Mouse (Mus musculus): ENCODE data around the gene Rps6ka5.

Gene Rps6ka5

DNA sequence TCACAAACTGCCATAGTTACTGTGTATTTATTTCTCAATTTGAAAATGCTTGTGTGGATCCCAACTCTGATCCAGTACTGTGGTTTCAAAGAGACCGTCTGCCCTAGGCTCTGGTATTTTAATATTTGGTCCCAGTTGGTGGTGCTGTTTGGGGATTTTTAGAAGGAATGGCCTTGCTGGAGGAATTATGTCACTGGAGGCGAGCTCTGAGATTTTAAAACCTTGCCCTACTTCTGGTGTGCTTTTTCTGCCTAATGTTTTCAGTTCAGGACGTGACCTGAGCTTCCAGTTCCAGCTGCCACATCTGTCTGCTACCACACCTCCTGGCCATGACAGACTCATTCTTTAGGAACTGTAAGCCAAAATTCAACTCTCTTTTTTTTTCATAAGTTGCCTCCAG lies 121.2 kb downstream of the Rps6ka5 start:
- DNase-seq (ENCODE audit: extremely low read depth, low read depth) = no peak

DNA sequence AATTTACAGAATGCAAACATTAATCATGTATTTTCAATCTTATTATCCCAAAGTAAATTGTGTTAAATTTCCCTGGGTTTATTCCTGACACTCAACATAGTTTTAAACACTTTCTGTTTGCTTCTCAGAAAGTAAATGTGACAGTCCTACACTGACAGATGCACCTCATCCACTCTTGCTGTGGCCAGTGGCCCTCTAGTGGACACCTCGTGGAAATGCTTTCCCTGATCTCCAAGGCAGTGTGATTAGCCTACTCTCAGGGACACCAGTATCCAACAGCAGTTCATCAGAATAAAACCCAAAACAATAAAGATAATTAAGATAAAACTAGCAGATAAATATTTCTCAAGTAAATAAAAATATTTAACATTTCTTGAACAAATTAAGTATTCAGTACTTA lies 122.2 kb downstream of the Rps6ka5 start:
- peak; percentile 34 for DNase-seq (ENCODE audit: extremely low read depth, low read depth)

DNA sequence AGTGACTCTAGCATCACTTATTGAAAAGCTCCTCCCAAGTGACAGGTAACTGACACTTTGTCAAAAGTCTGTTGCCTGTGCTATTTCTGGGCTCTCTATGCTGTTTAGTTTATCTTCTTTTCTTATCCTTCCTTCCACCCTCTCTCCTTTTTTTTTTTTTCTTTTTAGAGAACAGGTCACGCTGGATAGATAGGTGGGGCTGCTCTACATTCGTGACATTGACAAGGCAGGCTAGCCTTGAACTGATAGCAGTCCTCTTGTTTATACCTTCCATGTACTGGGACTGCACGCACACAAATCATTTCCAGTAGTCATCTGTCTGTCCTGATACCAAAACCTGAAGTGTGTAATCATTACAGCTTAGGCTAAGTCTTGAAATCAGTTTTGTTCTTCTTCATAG lies 132.1 kb downstream of the Rps6ka5 start:
- no peak for DNase-seq (ENCODE audit: extremely low read depth, low read depth)

DNA sequence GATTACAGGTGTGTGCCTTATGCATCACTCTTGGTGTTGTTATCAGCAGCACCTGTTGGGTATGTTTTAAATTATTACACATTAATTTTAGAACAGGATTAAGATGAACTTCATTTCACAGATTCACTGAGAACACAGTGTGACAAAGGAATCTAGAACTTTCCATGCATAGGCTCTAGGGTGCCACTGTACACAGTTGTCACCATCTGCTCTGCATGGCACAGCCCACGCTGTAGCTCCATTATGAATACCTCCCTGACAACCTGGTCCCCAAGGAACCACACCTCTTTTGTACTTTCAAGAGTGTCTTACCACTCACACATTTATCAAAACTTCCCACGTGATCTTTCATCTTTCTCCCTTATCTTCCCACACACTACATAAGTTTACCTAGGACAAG lies 140.2 kb downstream of the Rps6ka5 start:
- DNase-seq (ENCODE audit: extremely low read depth, low read depth) = no peak

DNA sequence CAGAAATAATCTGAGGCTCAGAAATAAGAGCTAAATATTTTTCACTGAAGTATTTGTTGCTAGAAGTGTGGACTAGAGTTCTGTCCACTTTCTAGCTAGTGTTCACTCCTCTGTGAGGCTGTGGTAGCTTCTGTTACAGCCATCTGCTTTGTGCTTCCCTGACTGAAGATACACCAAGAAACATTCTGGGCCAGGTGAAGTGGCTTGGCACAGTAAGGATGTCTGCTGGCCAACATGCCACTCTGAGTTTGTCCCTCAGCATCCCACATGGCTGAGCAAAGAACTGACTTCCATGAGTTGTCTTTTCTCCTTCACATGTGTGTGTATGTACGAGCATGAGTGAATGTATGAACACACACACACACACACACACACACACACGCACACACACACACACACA lies 147.6 kb downstream of the Rps6ka5 start:
- DNase-seq (ENCODE audit: extremely low read depth, low read depth) = no peak

DNA sequence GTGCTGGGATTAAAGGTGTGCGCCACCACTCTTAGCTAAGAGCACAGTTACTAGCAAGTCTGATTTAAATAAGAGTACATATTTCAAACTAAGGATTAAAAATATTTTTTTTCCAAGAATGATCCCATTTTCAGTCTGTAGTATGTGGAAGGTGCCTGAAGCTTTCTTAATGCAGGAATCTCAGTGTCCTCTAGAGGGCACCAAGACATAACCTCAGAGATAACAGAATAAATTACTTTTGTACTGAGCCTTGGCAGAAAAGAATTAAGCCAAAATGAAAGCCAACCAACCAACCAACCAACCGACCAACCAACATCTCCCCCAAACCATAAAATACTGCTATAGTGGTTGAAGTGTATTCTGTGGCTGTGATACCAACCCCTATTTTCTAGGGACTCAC lies 148.5 kb downstream of the Rps6ka5 start:
- DNase-seq (ENCODE audit: extremely low read depth, low read depth) = peak; percentile 22

DNA sequence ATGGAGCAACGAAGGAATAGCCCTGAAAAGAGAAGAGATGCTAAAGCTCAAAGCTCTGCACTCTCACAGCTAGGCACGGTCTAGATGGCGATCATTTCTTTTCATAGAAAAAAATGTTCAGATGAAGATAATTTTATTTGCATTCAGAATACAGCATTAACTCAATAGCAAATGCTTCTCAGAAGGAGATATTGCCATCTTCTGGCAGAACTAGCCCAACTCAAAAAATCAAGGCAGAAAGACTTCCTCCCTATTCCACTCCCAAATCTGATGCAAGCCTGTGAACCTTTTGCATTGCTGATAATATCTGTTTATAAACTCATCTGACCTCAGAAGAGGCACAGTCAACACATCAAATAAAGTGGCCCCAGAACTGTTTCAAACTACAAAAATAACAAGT lies 151.0 kb downstream of the Rps6ka5 start:
- DNase-seq (ENCODE audit: extremely low read depth, low read depth) = no peak

DNA sequence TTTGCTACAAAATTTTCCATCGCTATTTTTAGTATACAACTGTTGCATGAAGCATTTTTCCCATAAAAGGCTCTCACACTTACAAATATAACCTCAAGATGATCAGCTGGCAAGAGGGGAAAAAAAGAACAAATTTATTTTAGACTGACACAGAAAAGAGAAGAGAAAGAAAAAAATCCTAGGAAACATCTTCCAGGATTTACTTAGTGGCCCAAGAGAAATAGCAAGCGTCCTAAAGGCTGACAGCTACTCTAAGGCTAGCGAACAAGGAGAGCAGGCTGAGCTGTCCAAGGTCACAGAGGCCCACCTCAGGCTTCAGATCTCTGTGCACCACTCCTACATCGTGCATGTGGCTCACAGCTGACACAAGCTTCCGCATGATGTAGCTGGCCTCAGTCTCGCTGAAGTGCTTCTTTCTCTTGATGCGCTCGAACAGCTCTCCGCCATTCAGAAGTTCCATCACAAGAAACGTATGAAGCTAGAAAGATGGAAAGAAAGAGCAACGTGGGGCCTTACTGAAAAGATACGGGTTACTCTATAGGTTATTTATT lies 156.2 kb downstream of the Rps6ka5 start:
- no peak for DNase-seq (ENCODE audit: extremely low read depth, low read depth)

DNA sequence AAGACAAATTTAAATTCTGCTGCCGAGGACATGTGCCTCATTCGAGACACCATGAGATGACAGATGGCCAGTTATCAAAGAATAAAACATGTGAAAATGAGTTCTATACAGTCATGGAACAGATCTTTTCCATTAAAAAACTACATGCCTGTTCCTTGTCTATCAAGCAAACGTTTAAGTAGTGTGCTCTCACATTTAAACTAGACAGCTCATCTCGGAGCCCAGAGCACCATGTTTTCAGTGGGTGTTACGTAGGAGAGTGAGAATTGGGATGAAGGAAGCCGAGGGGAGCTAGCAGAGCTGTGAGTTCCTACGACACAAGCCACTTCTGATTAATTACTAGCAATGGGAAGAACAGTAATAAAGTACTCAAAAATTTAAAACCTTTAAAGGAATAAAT lies 158.0 kb downstream of the Rps6ka5 start:
- DNase-seq (ENCODE audit: extremely low read depth, low read depth) = no peak

DNA sequence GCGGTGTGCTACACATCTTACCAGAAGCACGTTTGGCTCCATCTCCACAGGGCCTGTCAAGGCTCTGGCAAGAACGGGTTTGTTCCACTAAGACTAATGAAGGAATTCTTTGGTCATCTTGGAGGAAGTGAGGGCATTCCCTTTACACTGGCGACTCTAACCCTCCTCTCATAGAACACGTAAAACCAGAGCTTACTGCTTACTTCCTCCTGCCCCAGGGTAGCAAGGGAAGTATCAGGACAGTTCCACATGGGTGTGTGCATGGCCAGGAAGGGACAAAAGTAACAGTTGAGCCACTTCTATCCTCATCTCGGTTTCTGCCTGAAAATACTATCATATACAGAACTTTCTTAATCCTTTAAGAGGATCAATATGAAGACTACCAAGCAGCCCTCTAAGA lies 158.7 kb downstream of the Rps6ka5 start:
- DNase-seq (ENCODE audit: extremely low read depth, low read depth) = no peak

DNA sequence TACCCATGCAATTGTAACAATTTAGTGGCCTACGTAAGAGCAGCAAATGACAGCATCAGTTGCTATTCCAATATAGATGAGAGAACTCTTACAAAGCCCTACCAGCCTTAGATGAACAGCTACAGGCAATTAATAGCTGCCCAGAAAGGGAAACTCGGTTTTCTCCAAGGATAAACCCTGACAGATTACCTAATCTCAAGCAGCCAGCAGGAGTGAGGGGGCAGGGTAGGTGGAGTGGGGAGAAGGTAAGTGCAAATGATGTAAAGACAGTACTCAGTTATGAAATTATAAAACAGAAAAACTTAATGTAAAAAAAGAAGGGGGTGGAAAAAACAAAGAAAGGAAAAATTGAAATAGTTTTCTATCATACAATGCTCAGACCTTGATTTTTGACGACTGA lies 159.2 kb downstream of the Rps6ka5 start:
- no peak for DNase-seq (ENCODE audit: extremely low read depth, low read depth)

DNA sequence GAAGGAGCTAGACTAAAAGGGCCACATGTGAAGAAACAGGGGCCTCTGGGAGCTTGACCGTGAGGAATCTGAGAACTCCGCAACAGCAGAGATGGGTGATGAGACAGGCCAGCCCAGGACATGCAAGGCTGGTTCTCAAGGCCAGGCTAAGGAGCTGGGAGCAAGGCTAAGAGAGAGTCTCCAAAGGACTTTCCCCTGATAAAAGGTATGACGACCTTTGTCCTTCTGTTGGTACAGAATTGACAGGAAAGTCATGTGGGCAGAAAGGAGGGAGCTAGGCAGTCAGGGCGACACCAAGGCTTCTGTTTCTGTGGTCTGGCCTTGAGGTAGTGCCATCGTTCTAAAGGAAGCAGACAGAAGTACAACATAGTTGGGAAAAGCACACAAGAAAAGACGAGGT lies 173.1 kb downstream of the Rps6ka5 start:
- DNase-seq (ENCODE audit: extremely low read depth, low read depth) = no peak

DNA sequence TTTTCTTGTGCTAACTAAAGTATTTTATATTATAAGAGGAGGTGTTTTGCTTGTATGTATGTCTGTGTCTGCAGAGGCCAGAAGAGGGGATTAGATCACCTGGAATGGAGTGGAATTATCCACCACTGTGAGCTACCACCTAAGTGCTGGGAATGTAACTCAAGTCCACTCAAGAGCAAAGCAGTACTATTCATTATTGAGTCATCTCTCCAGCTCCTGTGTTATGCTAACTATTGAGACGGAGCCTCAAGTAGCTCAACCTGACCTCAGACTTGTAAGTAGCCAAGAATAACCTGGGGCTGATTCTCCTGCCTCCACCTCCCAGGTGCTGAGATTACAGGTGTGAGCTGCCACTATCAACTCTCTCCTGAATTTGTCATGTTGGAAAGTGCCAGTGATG lies 174.8 kb downstream of the Rps6ka5 start:
- no peak for DNase-seq (ENCODE audit: extremely low read depth, low read depth)

DNA sequence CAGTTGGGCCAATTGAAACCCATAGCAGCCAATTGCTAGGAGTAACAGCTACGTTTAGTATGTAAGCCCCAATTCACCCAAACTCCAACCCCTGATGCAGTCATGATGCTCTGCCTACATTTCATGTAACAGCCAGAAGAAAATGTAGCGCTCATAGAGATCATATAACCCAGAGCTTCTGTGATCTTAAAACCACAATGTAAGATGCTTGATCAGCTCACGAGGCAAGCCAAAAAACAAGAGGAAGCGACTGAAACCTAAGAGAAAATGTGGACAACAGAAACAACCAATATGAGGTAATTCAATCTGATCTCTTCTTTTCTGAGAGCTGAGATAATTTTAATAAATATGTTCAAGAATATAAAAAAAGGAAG lies 182.6 kb downstream of the Rps6ka5 start:
- DNase-seq (ENCODE audit: extremely low read depth, low read depth) = no peak

DNA sequence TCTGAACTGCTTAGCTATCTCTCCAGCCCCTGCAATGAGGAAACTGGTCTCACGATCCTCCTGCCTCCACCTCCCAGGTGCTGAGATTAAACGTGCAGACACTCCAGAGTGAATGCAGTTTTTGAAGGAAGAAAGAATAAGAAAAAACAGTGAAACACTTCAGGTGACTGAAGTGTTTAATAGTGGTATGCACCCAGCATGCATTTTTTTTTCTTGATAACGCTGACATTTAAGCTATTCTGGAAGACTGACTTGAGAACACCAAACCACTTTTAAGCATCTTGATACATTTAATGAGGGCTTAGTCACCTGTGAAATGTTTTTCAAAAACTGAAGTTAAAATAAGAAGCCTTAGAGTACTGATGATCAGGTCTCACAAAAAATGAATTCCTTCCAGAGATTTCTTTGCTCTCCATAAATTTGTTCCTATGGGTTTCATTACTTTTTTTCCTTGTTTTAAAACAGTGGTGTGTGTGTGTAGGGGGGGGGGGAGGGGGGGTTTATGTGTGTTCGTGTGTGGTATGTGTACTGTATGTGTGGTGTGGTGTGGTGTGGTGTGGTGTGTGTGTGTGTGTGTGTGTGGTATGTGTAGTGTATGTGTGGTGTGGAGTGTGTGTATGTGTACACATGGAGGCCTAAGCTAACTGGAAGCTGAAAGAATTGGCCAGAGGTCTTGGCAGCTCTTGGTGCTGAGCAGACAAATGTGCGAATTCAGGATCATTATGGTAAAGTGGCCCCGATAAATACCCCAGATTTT lies 183.2 kb downstream of the Rps6ka5 start:
- DNase-seq (ENCODE audit: extremely low read depth, low read depth) = no peak

DNA sequence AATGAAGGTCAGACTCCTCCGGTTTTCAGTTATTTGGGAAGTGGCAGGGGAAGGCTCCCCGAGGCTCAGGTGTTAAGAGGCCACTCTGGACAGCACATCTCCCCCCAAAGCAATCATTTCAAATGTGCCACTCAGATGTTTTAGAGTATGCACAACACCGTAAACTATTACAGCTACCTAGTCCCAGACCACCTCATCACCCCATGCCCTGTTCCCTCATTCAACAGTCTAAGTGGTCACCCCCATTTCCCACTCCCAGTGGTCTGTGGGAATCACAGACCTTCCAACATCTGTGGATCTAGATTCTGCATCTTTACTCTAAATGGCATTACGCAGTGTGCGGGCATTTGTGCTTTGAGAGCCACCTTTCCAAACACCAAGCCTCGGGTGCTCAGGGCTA lies 184.3 kb downstream of the Rps6ka5 start:
- DNase-seq (ENCODE audit: extremely low read depth, low read depth) = no peak

DNA sequence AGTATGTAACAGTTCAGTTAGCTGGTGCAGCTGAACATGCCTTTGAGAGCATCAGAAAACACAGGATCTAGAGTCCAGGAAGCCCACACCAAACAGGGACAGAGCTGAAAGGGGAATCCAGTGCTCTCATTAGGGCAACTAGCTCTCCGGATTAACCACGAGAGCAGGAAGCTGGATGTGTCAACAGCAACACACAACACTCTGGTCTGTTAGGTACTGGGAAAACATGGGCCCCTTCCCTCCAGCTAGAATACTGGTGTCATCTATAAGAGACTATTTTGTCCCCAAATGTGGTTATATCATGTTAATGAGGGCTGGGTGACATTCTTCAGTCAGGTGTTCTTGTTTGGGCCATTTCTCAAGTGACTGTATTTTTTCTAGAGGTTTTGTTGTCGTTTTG lies 184.7 kb downstream of the Rps6ka5 start:
- no peak for DNase-seq (ENCODE audit: extremely low read depth, low read depth)

DNA sequence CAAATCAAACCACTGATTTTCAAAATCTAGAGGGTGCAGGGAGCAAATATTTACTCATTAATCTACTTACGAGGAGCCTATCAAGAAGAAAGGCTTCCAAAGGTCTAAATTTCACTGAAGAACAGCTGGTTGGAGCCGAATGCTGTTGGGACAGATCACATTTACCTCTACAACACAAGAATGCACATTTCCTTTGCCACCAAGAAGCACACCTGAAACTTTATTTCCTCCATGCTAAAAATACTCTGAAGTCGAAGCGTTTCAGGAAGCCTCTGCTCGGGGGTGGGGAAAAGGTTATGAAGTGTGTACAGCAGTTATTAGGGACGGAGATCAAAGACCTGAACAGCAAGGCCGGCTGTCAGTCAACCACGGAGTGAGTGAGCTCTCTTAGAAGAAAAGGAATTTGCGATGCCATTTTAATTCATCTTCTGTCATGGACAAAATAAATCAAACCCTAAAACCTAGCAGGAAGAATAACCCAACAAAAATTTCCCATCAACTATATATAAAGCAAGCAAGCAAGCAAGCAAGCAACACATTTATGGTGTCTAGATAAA lies 187.5 kb downstream of the Rps6ka5 start:
- DNase-seq (ENCODE audit: extremely low read depth, low read depth) = no peak

DNA sequence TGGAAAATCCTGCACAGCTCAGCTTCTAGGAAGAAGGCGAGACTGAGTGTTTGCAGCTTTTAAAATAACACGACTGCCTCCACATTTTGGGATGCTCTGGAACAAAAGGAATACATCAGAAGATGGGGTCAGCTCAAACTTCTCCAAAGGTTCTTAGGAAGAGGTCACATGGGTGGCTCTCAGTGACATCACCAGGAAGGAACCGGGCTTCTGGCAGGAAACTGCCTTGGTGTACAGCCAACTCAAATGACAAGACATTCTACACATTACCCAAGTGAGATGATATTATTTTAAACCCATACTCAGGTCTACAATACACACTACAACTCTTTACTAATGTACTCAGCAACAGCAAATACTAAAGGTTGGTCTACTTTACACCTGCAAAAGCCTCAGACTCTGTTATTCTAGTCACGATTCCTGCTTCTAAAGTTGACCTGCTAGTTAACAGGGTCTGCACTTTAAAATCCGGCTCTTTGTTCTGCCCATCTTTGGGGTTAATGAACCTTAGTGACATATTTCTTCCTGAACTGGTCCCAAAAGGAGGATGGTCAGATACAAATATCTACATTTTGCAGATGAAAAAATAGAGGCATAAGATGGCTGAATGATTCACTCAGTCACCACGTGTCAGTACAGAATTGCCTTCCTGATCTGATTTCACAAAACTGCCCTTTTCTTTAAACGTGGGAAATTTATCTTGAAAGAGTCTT lies 188.2 kb downstream of the Rps6ka5 start:
- no peak for DNase-seq (ENCODE audit: extremely low read depth, low read depth)

DNA sequence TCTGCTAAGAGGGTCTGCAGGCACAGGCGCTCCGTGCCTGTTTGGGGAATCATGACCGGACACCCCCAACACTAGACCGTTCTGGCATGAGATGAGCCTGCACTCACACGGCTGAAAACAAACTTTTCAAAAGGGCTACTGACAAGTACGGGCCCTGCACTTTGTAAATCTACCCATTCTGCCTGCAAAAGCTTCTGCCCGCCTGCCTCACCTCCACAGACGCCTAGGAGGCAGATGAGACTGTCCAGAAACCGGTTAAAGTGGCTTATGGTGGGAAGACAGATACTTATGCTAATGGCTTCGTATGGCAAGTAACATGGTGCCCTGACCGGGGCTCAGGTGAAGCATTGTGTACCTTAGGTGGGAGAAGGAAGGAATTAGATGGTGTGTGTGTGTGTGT lies 189.7 kb downstream of the Rps6ka5 start:
- DNase-seq (ENCODE audit: extremely low read depth, low read depth) = no peak

DNA sequence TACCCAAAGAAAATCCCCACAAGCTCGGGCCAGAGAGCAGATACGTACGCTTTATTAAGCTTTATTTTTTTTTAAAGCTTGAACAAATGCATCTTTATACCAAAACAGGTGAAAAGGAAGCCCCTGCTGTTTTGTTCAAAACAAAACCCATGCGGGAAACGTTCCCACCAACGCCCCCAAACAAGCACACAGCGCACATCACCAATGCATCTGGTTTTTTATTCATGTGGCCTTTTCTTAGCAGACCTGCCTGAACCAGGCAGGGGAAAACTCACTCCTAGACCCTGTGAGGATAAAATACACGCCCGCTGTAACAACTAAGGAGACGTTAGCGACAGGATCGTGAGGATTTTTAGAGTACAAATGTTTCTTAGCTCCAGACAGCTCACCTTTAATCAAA lies 191.8 kb downstream of the Rps6ka5 start:
- DNase-seq (ENCODE audit: extremely low read depth, low read depth) = no peak

DNA sequence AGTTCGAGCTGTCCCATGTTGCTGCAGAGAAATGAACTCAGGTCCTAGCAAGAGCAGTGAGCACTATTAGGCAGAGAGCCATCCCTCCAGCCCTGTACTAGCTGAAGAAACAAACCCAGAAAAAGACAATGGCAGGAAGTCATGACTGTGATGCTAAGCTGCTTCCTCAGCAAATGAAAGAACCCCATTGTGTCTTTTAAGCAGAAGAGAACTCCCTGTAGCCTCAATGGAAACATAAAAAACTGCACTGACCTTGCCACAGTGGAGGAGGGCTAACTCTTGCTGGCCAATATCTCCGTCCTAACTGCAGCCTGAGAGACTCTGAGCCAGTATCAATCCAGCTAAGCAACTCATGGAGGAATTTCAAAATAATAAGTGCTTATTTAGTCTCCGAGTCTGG lies 192.8 kb downstream of the Rps6ka5 start:
- no peak for DNase-seq (ENCODE audit: extremely low read depth, low read depth)

DNA sequence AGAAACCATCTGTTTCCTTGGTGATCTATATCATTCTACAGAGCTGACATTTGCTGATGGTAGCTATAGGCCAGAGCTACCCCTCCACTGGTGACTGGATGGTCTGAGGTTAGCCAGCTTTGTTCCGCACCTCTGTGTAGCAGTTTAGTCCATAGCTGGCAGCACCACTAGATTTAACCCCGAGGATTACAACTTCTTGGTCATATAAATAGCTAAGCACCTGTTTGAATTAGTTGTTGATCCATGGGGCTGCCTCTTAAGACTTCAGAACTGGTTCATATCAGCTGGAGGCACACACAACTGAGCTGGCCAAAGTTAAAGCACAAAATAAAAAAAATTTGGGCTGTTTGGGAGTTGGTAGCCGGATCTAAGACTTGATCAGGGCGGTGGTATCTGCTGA lies 193.6 kb downstream of the Rps6ka5 start:
- no peak for DNase-seq (ENCODE audit: extremely low read depth, low read depth)
